Mouse (Mus musculus): ENCODE results near the gene Plppr2. TPM values are rescaled to one million over a fixed set of nuclear protein-coding genes. Genes with fewer than 3 reads are reported as not detected.

Plppr2 gene
- total RNA-seq, 2 experiments from 2014 or later = 39.4 to 41.6 TPM

GRCm38 (mm10) chr9:21960558-21961208, 23.9 kb downstream of the Plppr2 start:
- no peak for DNase-seq (ENCODE audit: low spot score in 2 of 2)

GRCm38 (mm10) chr9:21961366-21961980, 24.6 kb downstream of the Plppr2 start:
- no peak for DNase-seq (ENCODE audit: low spot score in 2 of 2)

- no peak for DNase-seq (ENCODE audit: low spot score in 2 of 2)
Observed at GRCm38 (mm10) chr9:21962010-21962409, 25.2 kb downstream of the Plppr2 start.

GRCm38 (mm10) chr9:21962416-21963059, 25.7 kb downstream of the Plppr2 start:
- peak; percentile 35 to 49 for DNase-seq (ENCODE audit: low spot score in 2 of 2)

- DNase-seq (ENCODE audit: low spot score in 2 of 2) = no peak
Observed at GRCm38 (mm10) chr9:21963417-21963816, 26.6 kb downstream of the Plppr2 start, which contains the start of gene Epor. TSS of gene Epor (minus strand) at chr9:21963506.

- DNase-seq (ENCODE audit: low spot score in 2 of 2) = no peak
Observed at GRCm38 (mm10) chr9:21968883-21969282, 32.0 kb downstream of the Plppr2 start.

GRCm38 (mm10) chr9:21969304-21969703, 32.5 kb downstream of the Plppr2 start:
- no peak for DNase-seq (ENCODE audit: low spot score in 2 of 2)

- no peak for DNase-seq (ENCODE audit: low spot score in 2 of 2)
Observed at GRCm38 (mm10) chr9:21976626-21977175, 39.9 kb downstream of the Plppr2 start.

- no peak for DNase-seq (ENCODE audit: low spot score in 2 of 2)
Observed at GRCm38 (mm10) chr9:21977331-21977730, 40.5 kb downstream of the Plppr2 start.

GRCm38 (mm10) chr9:21977972-21978371, 41.1 kb downstream of the Plppr2 start:
- DNase-seq (ENCODE audit: low spot score in 2 of 2) = no peak

GRCm38 (mm10) chr9:21978398-21979128, 41.7 kb downstream of the Plppr2 start:
- no peak for DNase-seq (ENCODE audit: low spot score in 2 of 2)

- DNase-seq (ENCODE audit: low spot score in 2 of 2) = no peak
Observed at GRCm38 (mm10) chr9:21983911-21984310, 47.1 kb downstream of the Plppr2 start.

- no peak for DNase-seq (ENCODE audit: low spot score in 2 of 2)
Observed at GRCm38 (mm10) chr9:21987592-21988342, 50.9 kb downstream of the Plppr2 start.

- no peak for DNase-seq (ENCODE audit: low spot score in 2 of 2)
Observed at GRCm38 (mm10) chr9:21988421-21989101, 51.7 kb downstream of the Plppr2 start.

- peak in 1 of 2 experiments; percentile 28 for DNase-seq (ENCODE audit: low spot score in 2 of 2)
Observed at GRCm38 (mm10) chr9:21989230-21990110, 52.6 kb downstream of the Plppr2 start, which contains the start of gene Rgl3. TSS of gene Rgl3 (minus strand) at chr9:21989446.

GRCm38 (mm10) chr9:21992227-21992626, 55.4 kb downstream of the Plppr2 start:
- DNase-seq (ENCODE audit: low spot score in 2 of 2) = no peak

- DNase-seq (ENCODE audit: low spot score in 2 of 2) = no peak
Observed at GRCm38 (mm10) chr9:21996178-21996867, 59.5 kb downstream of the Plppr2 start.
